Mouse (Mus musculus): ENCODE results near the gene Sertad3. TPM values are rescaled to one million over a fixed set of nuclear protein-coding genes. Genes with fewer than 3 reads are reported as not detected.
"Not testable (repeated sequence)": the region's sequence is repeated elsewhere in the genome, so short reads cannot be mapped to it uniquely, and the experiment has no call there.

Sertad3 gene
- polyA plus RNA-seq, 1 experiment from 2014 or later: 22.2 TPM

DNA sequence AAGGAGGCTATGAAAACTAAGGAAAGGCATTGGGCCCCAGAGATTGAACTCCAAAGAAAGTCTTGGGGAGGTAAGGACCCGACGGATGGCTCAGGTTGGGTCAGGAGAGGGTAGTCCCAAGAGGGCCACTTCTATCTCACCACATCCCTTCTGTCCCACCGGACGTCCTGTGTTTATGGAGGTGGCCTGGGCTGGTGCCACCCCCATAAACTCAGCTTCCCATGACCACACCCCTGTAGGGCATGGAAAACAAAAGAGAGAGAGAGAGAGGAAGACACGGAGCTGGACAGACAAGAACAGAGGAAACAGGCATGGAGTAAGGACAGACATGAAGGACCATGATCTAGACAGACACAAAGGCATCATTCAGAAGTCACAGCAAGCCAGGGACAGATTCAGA is 19.9 kb downstream of the Sertad3 start:
- H3K4me3 ChIP-seq (ENCODE audit: low read depth, low read length): no peak overlapping the region
- no peak overlapping the region for H3K9ac ChIP-seq (ENCODE audit: low read depth, low read length)
- no peak for ATAC-seq (ENCODE audit: low FRiP score)
- H3K36me3 ChIP-seq (ENCODE audit: control insufficient read depth, insufficient read depth, low read length): no peaks in the 10 kb centered on the region
- no peaks in the 10 kb centered on the region for H3K27me3 ChIP-seq (ENCODE audit: control insufficient read depth, insufficient read depth, low read length)
- 90% methylated on average over 5 of the region's 5 CpGs for WGBS
- no peak for DNase-seq (ENCODE audit: low spot score)
- H3K9me3 ChIP-seq (ENCODE audit: control insufficient read depth, low read length): no peaks in the 10 kb centered on the region
- H3K4me2 ChIP-seq (replicated peaks; ENCODE audit: low read depth, low read length): no peak overlapping the region
- H3K4me1 ChIP-seq (replicated peaks; ENCODE audit: control insufficient read depth, insufficient read depth, low read length): no peaks in the 10 kb centered on the region
- no peak overlapping the region for H3K27ac ChIP-seq (ENCODE audit: low read depth, low read length)

DNA sequence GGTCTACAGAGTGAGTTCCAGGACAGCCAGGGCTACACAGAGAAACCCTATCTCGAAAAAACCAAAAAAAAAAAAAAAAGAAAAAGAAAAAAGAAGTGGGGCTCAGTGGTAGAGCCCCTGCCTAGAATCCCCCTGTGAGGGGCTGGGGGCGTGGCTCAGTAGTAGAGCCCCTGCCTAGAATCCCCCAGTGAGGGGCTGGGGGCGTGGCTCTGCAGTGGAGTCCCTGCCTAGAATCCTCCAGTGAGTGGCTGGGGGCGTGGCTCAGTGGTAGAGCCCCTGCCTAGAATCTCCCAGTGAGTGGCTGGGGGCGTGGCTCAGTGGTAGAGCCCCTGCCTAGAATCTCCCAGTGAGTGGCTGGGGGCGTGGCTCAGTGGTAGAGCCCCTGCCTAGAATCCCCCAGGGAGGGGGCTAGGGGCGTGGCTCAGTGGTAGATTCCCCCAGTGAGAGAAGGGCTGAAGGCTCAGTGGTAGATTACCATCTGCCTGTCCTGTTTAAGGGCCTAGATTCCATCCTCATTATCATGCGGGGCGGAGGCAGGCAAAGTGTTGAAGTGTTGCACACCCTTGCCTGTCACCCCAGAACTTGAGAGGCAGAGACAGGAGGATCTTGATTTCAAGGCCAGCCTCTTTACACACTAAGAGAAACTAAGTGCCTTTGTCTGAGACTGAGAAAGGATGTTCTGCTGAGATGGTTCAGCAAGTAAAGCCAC is 21.2 kb downstream of the Sertad3 start:
- H3K36me3 ChIP-seq (ENCODE audit: control insufficient read depth, insufficient read depth, low read length); H3K9ac ChIP-seq (ENCODE audit: low read depth, low read length); H3K9me3 ChIP-seq (ENCODE audit: control insufficient read depth, low read length); H3K27ac ChIP-seq (ENCODE audit: low read depth, low read length); H3K4me2 ChIP-seq (replicated peaks; ENCODE audit: low read depth, low read length); H3K4me3 ChIP-seq (ENCODE audit: low read depth, low read length); ATAC-seq (ENCODE audit: low FRiP score); H3K4me1 ChIP-seq (replicated peaks; ENCODE audit: control insufficient read depth, insufficient read depth, low read length); DNase-seq (ENCODE audit: low spot score); H3K27me3 ChIP-seq (ENCODE audit: control insufficient read depth, insufficient read depth, low read length): not testable (repeated sequence)
- WGBS: 92% methylated on average over 8 of the region's 9 CpGs

DNA sequence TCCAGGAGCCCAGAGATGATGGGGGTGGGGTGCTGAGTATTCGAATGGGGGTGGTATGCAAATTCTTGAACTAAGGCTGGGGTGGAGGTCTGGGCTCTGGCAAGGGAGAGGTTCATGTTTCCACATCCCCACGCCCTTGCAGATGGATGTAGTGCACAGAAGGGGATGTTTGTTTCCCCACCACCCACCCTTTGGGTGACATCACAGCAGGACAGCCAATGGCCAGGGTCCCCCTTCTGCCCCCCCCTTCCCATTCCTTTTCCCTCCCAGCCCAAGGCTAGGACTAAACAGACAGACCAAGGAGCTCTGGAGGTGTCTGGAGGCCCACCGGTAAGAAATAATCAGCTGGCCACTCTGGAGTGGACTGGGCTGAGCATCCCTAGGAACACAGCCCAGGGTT is 25.5 kb downstream of the Sertad3 start, which contains the start of gene Prx:
TSS of gene Prx (plus strand) at position 289 of the 400 bp plus-strand sequence.
- no peak within 1 kb of the TSS for H3K4me2 ChIP-seq (replicated peaks; ENCODE audit: low read depth, low read length)

DNA sequence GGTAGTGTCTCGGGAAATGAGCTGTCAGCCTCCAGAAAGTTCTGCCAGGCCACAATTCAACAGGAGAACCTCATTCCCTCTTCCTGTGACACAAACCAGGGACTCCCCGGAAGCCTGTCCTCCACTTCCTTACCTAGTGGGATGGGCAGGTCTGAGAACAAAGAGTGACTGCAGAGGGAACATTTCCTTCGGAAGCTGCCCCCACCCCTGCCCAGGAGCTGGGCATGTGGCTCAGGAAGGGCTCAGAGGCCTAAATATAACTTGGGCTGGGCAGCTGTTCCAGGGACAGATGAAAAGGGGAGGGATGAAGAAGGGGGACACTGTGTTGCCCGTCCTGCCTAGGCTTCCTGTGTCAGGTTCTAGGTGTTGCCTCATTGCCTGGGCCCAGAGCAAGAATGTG is 28.1 kb downstream of the Sertad3 start:
- H3K4me2 ChIP-seq (replicated peaks; ENCODE audit: low read depth, low read length): no peak overlapping the region
- ATAC-seq (ENCODE audit: low FRiP score): no peak
- WGBS: 63% methylated on average over 4 of the region's 4 CpGs
- H3K4me1 ChIP-seq (replicated peaks; ENCODE audit: control insufficient read depth, insufficient read depth, low read length): 0 out of 2 replicates have a peak, but pooled peaks cover 3% of the 10 kb centered on the region
- no peaks in the 10 kb centered on the region for H3K9me3 ChIP-seq (ENCODE audit: control insufficient read depth, low read length)
- H3K4me3 ChIP-seq (ENCODE audit: low read depth, low read length): no peak overlapping the region
- no peak for DNase-seq (ENCODE audit: low spot score)
- no peaks in the 10 kb centered on the region for H3K36me3 ChIP-seq (ENCODE audit: control insufficient read depth, insufficient read depth, low read length)
- H3K9ac ChIP-seq (ENCODE audit: low read depth, low read length): no peak overlapping the region
- no peaks in the 10 kb centered on the region for H3K27me3 ChIP-seq (ENCODE audit: control insufficient read depth, insufficient read depth, low read length)
- H3K27ac ChIP-seq (ENCODE audit: low read depth, low read length): no peak overlapping the region

More for the DNA sequence above, 25.5 kb downstream of the Sertad3 start, which contains the start of gene Prx:
- ATAC-seq (ENCODE audit: low FRiP score): no peak
- H3K9me3 ChIP-seq (ENCODE audit: control insufficient read depth, low read length): no peaks in the 10 kb centered on the region
- H3K36me3 ChIP-seq (ENCODE audit: control insufficient read depth, insufficient read depth, low read length): no peaks in the 10 kb centered on the region
- no peak within 1 kb of the TSS for H3K9ac ChIP-seq (ENCODE audit: low read depth, low read length)
- DNase-seq (ENCODE audit: low spot score): no peak
- no peak within 1 kb of the TSS for H3K4me3 ChIP-seq (ENCODE audit: low read depth, low read length)
- no peaks in the 10 kb centered on the region for H3K4me1 ChIP-seq (replicated peaks; ENCODE audit: control insufficient read depth, insufficient read depth, low read length)
- H3K27ac ChIP-seq (ENCODE audit: low read depth, low read length): no peak within 1 kb of the TSS
- no peaks in the 10 kb centered on the region for H3K27me3 ChIP-seq (ENCODE audit: control insufficient read depth, insufficient read depth, low read length)
- WGBS: 51% methylated on average over 3 of the region's 3 CpGs

DNA sequence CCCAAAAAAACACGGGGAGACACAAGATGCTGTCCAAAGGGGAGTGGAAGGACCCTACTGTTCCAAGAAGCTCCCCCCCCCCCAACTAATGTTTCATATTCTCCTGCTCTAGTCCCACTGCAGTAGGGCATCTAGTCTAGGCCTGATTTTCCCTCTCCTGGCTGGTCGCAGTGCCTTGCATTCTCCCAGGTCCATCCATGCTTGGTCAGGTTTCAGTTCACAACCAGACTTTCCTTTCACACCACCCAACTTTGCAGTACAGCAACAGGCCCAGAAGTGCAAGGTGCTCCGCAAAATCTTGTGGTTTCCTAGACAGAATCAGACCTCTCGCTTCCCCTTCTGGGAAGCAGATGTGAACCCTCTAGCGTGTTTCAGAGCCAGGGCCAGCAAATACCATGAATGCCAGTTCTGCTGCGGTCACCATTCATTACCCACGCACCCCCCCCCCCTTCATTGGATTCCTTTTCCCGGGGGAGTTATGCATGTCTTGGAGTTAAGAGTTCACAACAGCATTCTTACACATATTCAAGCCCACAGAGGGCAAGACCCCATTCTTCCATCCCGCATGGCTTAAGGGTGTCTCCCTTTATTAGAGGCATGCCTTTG is 33.3 kb downstream of the Sertad3 start:
- no peaks in the 10 kb centered on the region for H3K36me3 ChIP-seq (ENCODE audit: control insufficient read depth, insufficient read depth, low read length)
- H3K27me3 ChIP-seq (ENCODE audit: control insufficient read depth, insufficient read depth, low read length): no peaks in the 10 kb centered on the region
- H3K27ac ChIP-seq (ENCODE audit: low read depth, low read length): no peak overlapping the region
- H3K4me3 ChIP-seq (ENCODE audit: low read depth, low read length): no peak overlapping the region
- peak overlapping the region; percentile 49 for H3K4me2 ChIP-seq (replicated peaks; ENCODE audit: low read depth, low read length)
- H3K4me1 ChIP-seq (replicated peaks; ENCODE audit: control insufficient read depth, insufficient read depth, low read length): 0 out of 2 replicates have a peak, but pooled peaks cover 3% of the 10 kb centered on the region
- no peaks in the 10 kb centered on the region for H3K9me3 ChIP-seq (ENCODE audit: control insufficient read depth, low read length)
- H3K9ac ChIP-seq (ENCODE audit: low read depth, low read length): peak overlapping the region; percentile 58; the same call in 1 of the 2 replicates
- 44% methylated on average over 9 of the region's 9 CpGs for WGBS
- ATAC-seq (ENCODE audit: low FRiP score) (peak; percentile 3; the same call in 1 of the 2 replicates), DNase-seq (ENCODE audit: low spot score) (peak; percentile 38)

DNA sequence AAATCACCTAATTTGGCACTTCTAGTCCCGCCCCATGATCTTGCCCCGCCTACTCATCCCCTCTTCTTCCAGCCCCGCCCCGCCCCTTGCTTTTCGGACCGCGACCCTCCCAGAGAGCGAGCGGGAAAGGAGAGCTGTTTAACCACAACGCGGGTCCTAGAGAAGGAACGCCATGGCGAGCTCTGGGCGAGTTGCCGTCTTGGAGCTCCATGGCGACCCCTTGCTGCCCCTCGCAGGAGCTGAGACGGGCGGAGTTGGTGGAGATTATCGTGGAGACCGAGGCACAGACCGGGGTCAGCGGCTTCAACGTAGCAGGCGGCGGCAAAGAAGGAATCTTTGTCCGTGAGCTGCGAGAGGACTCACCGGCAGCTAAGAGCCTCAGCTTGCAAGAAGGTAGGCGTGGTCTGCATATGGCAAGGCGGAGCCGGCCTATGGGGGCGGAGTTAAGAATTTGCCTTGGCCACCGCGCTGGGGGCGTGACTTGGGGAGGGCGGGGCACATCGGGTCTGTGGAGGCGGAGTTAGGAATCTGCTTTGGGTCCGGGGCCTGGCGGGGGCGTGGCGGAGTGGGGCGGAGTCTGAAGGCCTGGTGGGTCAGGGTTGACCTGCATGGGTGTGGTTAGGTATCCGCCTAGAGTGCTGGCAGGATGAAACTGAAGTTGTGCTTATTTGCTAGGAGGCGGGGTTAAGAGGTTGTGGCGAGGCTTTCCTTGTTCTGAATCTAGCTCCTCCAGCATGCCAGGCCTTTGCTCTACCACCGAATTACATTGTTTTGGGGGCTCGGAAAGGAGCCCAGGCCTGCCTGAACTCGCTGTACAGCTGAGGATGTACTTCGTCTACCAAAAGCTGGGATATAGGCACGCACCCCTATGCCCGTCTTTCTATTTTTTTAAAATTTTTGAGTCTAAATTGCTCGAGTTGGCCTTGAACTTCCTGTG is 34.4 kb downstream of the Sertad3 start:
- H3K4me2 ChIP-seq (replicated peaks; ENCODE audit: low read depth, low read length): peak overlapping the region; percentile 49
- H3K27me3 ChIP-seq (ENCODE audit: control insufficient read depth, insufficient read depth, low read length): no peaks in the 10 kb centered on the region
- 0 out of 2 replicates have a peak, but pooled peaks cover 3% of the 10 kb centered on the region for H3K4me1 ChIP-seq (replicated peaks; ENCODE audit: control insufficient read depth, insufficient read depth, low read length)
- under 1% methylated on average over 52 of the region's 54 CpGs for WGBS
- no peaks in the 10 kb centered on the region for H3K36me3 ChIP-seq (ENCODE audit: control insufficient read depth, insufficient read depth, low read length)
- peak overlapping the region; percentile 39 for H3K4me3 ChIP-seq (ENCODE audit: low read depth, low read length)
- H3K9me3 ChIP-seq (ENCODE audit: control insufficient read depth, low read length): no peaks in the 10 kb centered on the region
- peak; percentile 94 for ATAC-seq (ENCODE audit: low FRiP score)
- peak overlapping the region; percentile 58 for H3K9ac ChIP-seq (ENCODE audit: low read depth, low read length)
- H3K27ac ChIP-seq (ENCODE audit: low read depth, low read length): peak overlapping the region; percentile 92
- peak; percentile 99 for DNase-seq (ENCODE audit: low spot score)

DNA sequence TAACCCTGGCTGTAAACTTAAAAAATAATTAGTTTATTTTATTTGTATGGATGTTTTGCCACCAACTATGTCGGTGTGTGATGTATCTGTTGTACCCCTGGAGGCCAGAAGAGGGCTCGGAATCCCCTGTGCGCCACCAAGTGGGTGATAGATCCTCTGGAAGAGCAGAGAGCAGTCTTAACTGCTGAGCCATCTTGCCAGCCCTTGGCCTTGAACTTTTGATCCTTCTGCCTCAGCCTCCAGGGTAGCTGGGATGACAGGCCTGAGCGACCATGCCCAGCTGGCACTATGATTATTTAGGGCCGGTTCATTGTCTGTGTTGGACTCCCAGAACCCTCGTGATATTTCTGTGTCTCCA is 35.1 kb downstream of the Sertad3 start:
- no peaks in the 10 kb centered on the region for H3K9me3 ChIP-seq (ENCODE audit: control insufficient read depth, low read length)
- WGBS: 24% methylated on average over 6 of the region's 6 CpGs
- H3K36me3 ChIP-seq (ENCODE audit: control insufficient read depth, insufficient read depth, low read length): no peaks in the 10 kb centered on the region
- no peak overlapping the region for H3K27ac ChIP-seq (ENCODE audit: low read depth, low read length)
- H3K9ac ChIP-seq (ENCODE audit: low read depth, low read length): no peak overlapping the region
- no peaks in the 10 kb centered on the region for H3K27me3 ChIP-seq (ENCODE audit: control insufficient read depth, insufficient read depth, low read length)
- ATAC-seq (ENCODE audit: low FRiP score): peak; percentile 60
- H3K4me1 ChIP-seq (replicated peaks; ENCODE audit: control insufficient read depth, insufficient read depth, low read length): 0 out of 2 replicates have a peak, but pooled peaks cover 3% of the 10 kb centered on the region
- H3K4me3 ChIP-seq (ENCODE audit: low read depth, low read length): peak overlapping the region; percentile 39; the same call in 1 of the 2 replicates
- peak; percentile 62 for DNase-seq (ENCODE audit: low spot score)
- H3K4me2 ChIP-seq (replicated peaks; ENCODE audit: low read depth, low read length): peak overlapping the region; percentile 49

DNA sequence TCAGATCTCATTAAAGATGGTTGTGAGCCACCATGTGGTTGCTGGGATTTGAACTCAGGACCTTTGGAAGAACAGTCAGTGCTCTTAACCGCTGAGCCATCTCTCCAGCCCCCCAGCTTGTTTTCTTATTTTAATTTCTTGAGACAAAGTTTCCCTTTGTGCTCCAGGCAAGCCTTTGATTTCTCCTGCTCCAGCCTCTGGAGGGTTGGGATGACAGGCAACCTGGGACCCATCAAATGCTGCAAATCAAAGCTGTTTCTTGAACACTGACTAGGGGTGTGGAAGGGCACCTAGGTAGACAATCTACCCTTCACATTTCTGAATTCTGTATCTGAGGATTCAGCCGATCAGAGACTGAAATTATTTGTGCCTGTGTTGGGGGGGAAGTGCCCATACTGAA is 37.2 kb downstream of the Sertad3 start:
- no peak overlapping the region for H3K4me2 ChIP-seq (replicated peaks; ENCODE audit: low read depth, low read length)
- H3K27ac ChIP-seq (ENCODE audit: low read depth, low read length): no peak overlapping the region
- H3K9ac ChIP-seq (ENCODE audit: low read depth, low read length): no peak overlapping the region
- H3K27me3 ChIP-seq (ENCODE audit: control insufficient read depth, insufficient read depth, low read length): no peaks in the 10 kb centered on the region
- ATAC-seq (ENCODE audit: low FRiP score): no peak
- H3K36me3 ChIP-seq (ENCODE audit: control insufficient read depth, insufficient read depth, low read length): no peaks in the 10 kb centered on the region
- WGBS: 84% methylated on average over 2 of the region's 2 CpGs
- no peaks in the 10 kb centered on the region for H3K9me3 ChIP-seq (ENCODE audit: control insufficient read depth, low read length)
- H3K4me1 ChIP-seq (replicated peaks; ENCODE audit: control insufficient read depth, insufficient read depth, low read length): 0 out of 2 replicates have a peak, but pooled peaks cover 3% of the 10 kb centered on the region
- no peak overlapping the region for H3K4me3 ChIP-seq (ENCODE audit: low read depth, low read length)
- DNase-seq (ENCODE audit: low spot score): no peak
